Mouse (Mus musculus) activated CD4-positive, CD25-positive, alpha-beta regulatory T cell, adult 4 months (primary cell): ENCODE measurements around the gene Olfr1305. TPM values are rescaled to one million over a fixed set of nuclear protein-coding genes. Genes with fewer than 3 reads are reported as not detected.

Experiments used
- ATAC-seq: one replicate; pipeline ENCODE4 v1.8.0; 2017
- polyA plus RNA-seq, 2 experiments: library from polyadenylated mRNA; unstranded; fragments of 100-300 nt; shearing (Covaris generic); gene quantifications; one replicate each; pipeline ENCODE4 v1.2.1; 2017

Olfr1305 gene
- polyA plus RNA-seq, result not detected

GRCm38 (mm10) chr2:111877049-111877448 lies at the start of gene Olfr1305:
Olfr1305 (minus strand) TSS chr2:111877149.
- no peak for ATAC-seq

GRCm38 (mm10) chr2:111916171-111916570 lies 39.2 kb upstream of the Olfr1305 start, which contains the start of gene Olfr1306:
Olfr1306 (minus strand) TSS chr2:111916271.
- no peak for ATAC-seq

GRCm38 (mm10) chr2:111820240-111820639 lies 56.7 kb downstream of the Olfr1305 start, which contains the start of gene Olfr1303:
Olfr1303 (minus strand) TSS chr2:111820340.
- no peak for ATAC-seq

Other genes with a start within 250 kb of the Olfr1305 start
- not detected for gene Olfr1298, start 227.9 kb downstream of the Olfr1305 start, polyA plus RNA-seq
- gene Olfr1299, start 215.7 kb downstream of the Olfr1305 start, polyA plus RNA-seq, result not detected
- not detected for gene Olfr1301, start 126.1 kb downstream of the Olfr1305 start, polyA plus RNA-seq
- gene Olfr1302, start 99.7 kb downstream of the Olfr1305 start, polyA plus RNA-seq, result not detected
- gene Olfr1303, start 56.8 kb downstream of the Olfr1305 start, polyA plus RNA-seq, result not detected
- gene Olfr1306, start 39.1 kb upstream of the Olfr1305 start, polyA plus RNA-seq, result not detected
- gene Olfr1307, start 72.3 kb upstream of the Olfr1305 start, polyA plus RNA-seq, result under 1 TPM in 1 of 2 experiments, not detected in 1; 0.08 TPM
- not detected for gene Olfr1308, start 87.8 kb upstream of the Olfr1305 start, polyA plus RNA-seq
- gene Olfr1309, start 113.1 kb upstream of the Olfr1305 start, polyA plus RNA-seq, result not detected
- gene Olfr1310, start 135.6 kb upstream of the Olfr1305 start, polyA plus RNA-seq, result not detected
- not detected for gene Olfr1311, start 147.3 kb upstream of the Olfr1305 start, polyA plus RNA-seq
- under 1 TPM in 1 of 2 experiments, not detected in 1; 0.08 TPM for gene Olfr1312, start 173.1 kb upstream of the Olfr1305 start, polyA plus RNA-seq
- not detected for gene Olfr1313, start 200.7 kb upstream of the Olfr1305 start, polyA plus RNA-seq
- gene Olfr1314, start 219.6 kb upstream of the Olfr1305 start, polyA plus RNA-seq, result not detected
- gene Olfr1315-ps1, start 238.3 kb upstream of the Olfr1305 start, polyA plus RNA-seq, result not detected